Mouse (Mus musculus) hindbrain, embryonic 12.5 days (tissue): Measurements from ENCODE around the gene Gm9733. TPM values are rescaled to one million over a fixed set of nuclear protein-coding genes. Genes with fewer than 3 reads are reported as not detected.
"Not testable (repeated sequence)": the region's sequence is repeated elsewhere in the genome, so short reads cannot be mapped to it uniquely, and the experiment has no call there.

Source experiments
- ATAC-seq: fragments of 200-750 bp; cut with Nextera tagmentation; 2 replicates; pipeline ENCODE4 v1.8.0; 2017; ENCODE audit warnings: moderate TSS enrichment; ENCODE audit not compliant: low FRiP score
- H3K27ac ChIP-seq: fragments of 300-500 bp; sonication (generic); 2 replicates; pipeline ENCODE4 v1.5.1; 2016; ENCODE audit warnings: mild to moderate bottlenecking
- H3K27me3 ChIP-seq: fragments of 300-500 bp; sonication (generic); 2 replicates; pipeline ENCODE4 v1.6.1; 2016; ENCODE audit warnings: mild to moderate bottlenecking
- H3K36me3 ChIP-seq: fragments of 300-500 bp; sonication (generic); 2 replicates; pipeline ENCODE4 v1.6.1; 2016; ENCODE audit warnings: mild to moderate bottlenecking
- H3K4me1 ChIP-seq: fragments of 300-500 bp; sonication (generic); 2 replicates; pipeline ENCODE4 v1.6.1; 2016
- H3K4me2 ChIP-seq: fragments of 300-500 bp; sonication (generic); replicated peaks from 2 replicates; pipeline ENCODE4 v1.6.1; 2016; ENCODE audit warnings: mild to moderate bottlenecking
- H3K4me3 ChIP-seq: fragments of 300-500 bp; sonication (generic); 2 replicates; pipeline ENCODE4 v1.5.1; 2016; ENCODE audit warnings: mild to moderate bottlenecking
- H3K9ac ChIP-seq: fragments of 300-500 bp; sonication (generic); 2 replicates; pipeline ENCODE4 v1.6.1; 2016; ENCODE audit warnings: mild to moderate bottlenecking, moderate library complexity
- H3K9me3 ChIP-seq: fragments of 300-500 bp; sonication (generic); replicated peaks from 2 replicates; pipeline ENCODE4 v1.6.1; 2016; ENCODE audit warnings: mild to moderate bottlenecking
- WGBS: fragments of 180-500 bp; shearing (Covaris S2); methylation state at CpG from one replicate; pipeline ENCODE4 v1.1.7; 2016; 5-methylcytosine and 5-hydroxymethylcytosine counted together
- polyA plus RNA-seq: library from polyadenylated mRNA; unstranded; fragments of >200 nt; fragmentation: Nextera tagmentation; extraction: Ambion mirVana; gene quantifications from 2 replicates; pipeline ENCODE4 v1.2.1, GENCODE M21; 2016

Gm9733 gene
- not detected in 2 replicates for polyA plus RNA-seq

- Histone ChIP-seq H3K27ac (no peak within 1 kb of the TSS), H3K4me3 (no peak within 1 kb of the TSS), H3K9me3 (no peaks in the 10 kb centered on the region), H3K9ac (no peak within 1 kb of the TSS), H3K36me3 (no peaks in the 10 kb centered on the region), H3K4me2 (no peak within 1 kb of the TSS), H3K27me3 (no peaks in the 10 kb centered on the region), H3K4me1 (no peaks in the 10 kb centered on the region)
- 80% methylated on average over 3 of the region's 3 CpGs for WGBS
- ATAC-seq: no peak
Observed at GRCm38 (mm10) chr3:15332063-15332462, at the start of gene Gm9733. Gene Gm9733 (minus strand): TSS chr3:15332302.

- not testable (repeated sequence) for H3K9ac ChIP-seq, H3K27ac ChIP-seq, H3K27me3 ChIP-seq, H3K4me1 ChIP-seq, H3K4me2 ChIP-seq, H3K9me3 ChIP-seq, H3K4me3 ChIP-seq, ATAC-seq, H3K36me3 ChIP-seq
- WGBS: 83% methylated on average over 3 of the region's 3 CpGs
Observed at GRCm38 (mm10) chr3:15355690-15356089, 23.6 kb upstream of the Gm9733 start.

- H3K27me3 ChIP-seq, H3K27ac ChIP-seq, H3K4me1 ChIP-seq, H3K9ac ChIP-seq, H3K4me2 ChIP-seq, ATAC-seq, H3K4me3 ChIP-seq, H3K36me3 ChIP-seq, H3K9me3 ChIP-seq: not testable (repeated sequence)
- WGBS: 86% methylated on average over 1 of the region's 2 CpGs
Observed at GRCm38 (mm10) chr3:15350318-15350717, 18.2 kb upstream of the Gm9733 start.

GRCm38 (mm10) chr3:15345606-15346005 lies 13.5 kb upstream of the Gm9733 start:
- not testable (repeated sequence) for H3K4me3 ChIP-seq, H3K9ac ChIP-seq, H3K9me3 ChIP-seq, H3K27me3 ChIP-seq, ATAC-seq, H3K4me1 ChIP-seq, H3K4me2 ChIP-seq, H3K36me3 ChIP-seq, H3K27ac ChIP-seq
- WGBS: 72% methylated on average over 3 of the region's 3 CpGs

- H3K36me3 ChIP-seq: no peaks in the 10 kb centered on the region
- no peak overlapping the region for H3K4me2 ChIP-seq
- H3K9me3 ChIP-seq: no peaks in the 10 kb centered on the region
- no peak overlapping the region for H3K4me3 ChIP-seq
- H3K9ac ChIP-seq: no peak overlapping the region
- 69% methylated on average over 1 of the region's 1 CpGs for WGBS
- no peak for ATAC-seq
- H3K27ac ChIP-seq: no peak overlapping the region
- H3K4me1 ChIP-seq: no peaks in the 10 kb centered on the region
- H3K27me3 ChIP-seq: no peaks in the 10 kb centered on the region
Observed at GRCm38 (mm10) chr3:15340287-15340686, 8.2 kb upstream of the Gm9733 start.

GRCm38 (mm10) chr3:15334182-15334581 lies 2.1 kb upstream of the Gm9733 start:
- no peak overlapping the region for H3K4me2 ChIP-seq
- no peaks in the 10 kb centered on the region for H3K9me3 ChIP-seq
- H3K27ac ChIP-seq: no peak overlapping the region
- no peaks in the 10 kb centered on the region for H3K36me3 ChIP-seq
- H3K4me1 ChIP-seq: no peaks in the 10 kb centered on the region
- WGBS: 66% methylated on average over 2 of the region's 2 CpGs
- H3K4me3 ChIP-seq: no peak overlapping the region
- no peaks in the 10 kb centered on the region for H3K27me3 ChIP-seq
- H3K9ac ChIP-seq: no peak overlapping the region
- ATAC-seq: no peak

- no peak for ATAC-seq
- Histone ChIP-seq H3K27me3 (no peaks in the 10 kb centered on the region), H3K4me3 (no peak overlapping the region), H3K9me3 (no peaks in the 10 kb centered on the region), H3K9ac (no peak overlapping the region), H3K27ac (no peak overlapping the region), H3K4me2 (no peak overlapping the region), H3K4me1 (no peaks in the 10 kb centered on the region), H3K36me3 (no peaks in the 10 kb centered on the region)
- 70% methylated on average over 3 of the region's 3 CpGs for WGBS
Observed at GRCm38 (mm10) chr3:15331545-15331944, 557 bp downstream of the Gm9733 start.

- Histone ChIP-seq H3K36me3 (no peaks in the 10 kb centered on the region), H3K9ac (no peak overlapping the region), H3K4me2 (no peak overlapping the region), H3K4me3 (no peak overlapping the region), H3K4me1 (no peaks in the 10 kb centered on the region), H3K27ac (no peak overlapping the region), H3K9me3 (no peaks in the 10 kb centered on the region), H3K27me3 (no peaks in the 10 kb centered on the region)
- ATAC-seq: no peak
Observed at GRCm38 (mm10) chr3:15329549-15329948, 2.6 kb downstream of the Gm9733 start.

GRCm38 (mm10) chr3:15284424-15285328 lies 47.4 kb downstream of the Gm9733 start:
- H3K27me3 ChIP-seq: no peaks in the 10 kb centered on the region
- no peaks in the 10 kb centered on the region for H3K9me3 ChIP-seq
- no peak overlapping the region for H3K9ac ChIP-seq
- H3K36me3 ChIP-seq: no peaks in the 10 kb centered on the region
- 92% methylated on average over 6 of the region's 6 CpGs for WGBS
- no peak overlapping the region for H3K27ac ChIP-seq
- no peak for ATAC-seq
- H3K4me1 ChIP-seq: no peaks in the 10 kb centered on the region
- H3K4me3 ChIP-seq: no peak overlapping the region
- no peak overlapping the region for H3K4me2 ChIP-seq

- no peaks in the 10 kb centered on the region for H3K9me3 ChIP-seq
- H3K4me2 ChIP-seq: no peak overlapping the region
- no peak overlapping the region for H3K9ac ChIP-seq
- H3K27ac ChIP-seq: no peak overlapping the region
- no peaks in the 10 kb centered on the region for H3K4me1 ChIP-seq
- WGBS: 83% methylated on average over 5 of the region's 5 CpGs
- H3K27me3 ChIP-seq: no peaks in the 10 kb centered on the region
- H3K36me3 ChIP-seq: no peaks in the 10 kb centered on the region
- ATAC-seq: no peak
- H3K4me3 ChIP-seq: no peak overlapping the region
Observed at GRCm38 (mm10) chr3:15275899-15276526, 56.1 kb downstream of the Gm9733 start.

- Histone ChIP-seq H3K4me2 (no peak overlapping the region), H3K27ac (no peak overlapping the region), H3K4me1 (no peaks in the 10 kb centered on the region), H3K4me3 (no peak overlapping the region), H3K36me3 (no peaks in the 10 kb centered on the region), H3K27me3 (no peaks in the 10 kb centered on the region), H3K9ac (no peak overlapping the region), H3K9me3 (no peaks in the 10 kb centered on the region)
- 9% methylated on average over 3 of the region's 3 CpGs for WGBS
- no peak for ATAC-seq
Observed at GRCm38 (mm10) chr3:15264450-15264849, 67.7 kb downstream of the Gm9733 start.

GRCm38 (mm10) chr3:15255726-15256125 lies 76.4 kb downstream of the Gm9733 start:
- ATAC-seq: no peak
- H3K9ac ChIP-seq: no peak overlapping the region
- 71% methylated on average over 6 of the region's 6 CpGs for WGBS
- H3K27ac ChIP-seq: no peak overlapping the region
- no peak overlapping the region for H3K4me3 ChIP-seq
- H3K4me1 ChIP-seq: no peaks in the 10 kb centered on the region
- no peaks in the 10 kb centered on the region for H3K36me3 ChIP-seq
- H3K27me3 ChIP-seq: no peaks in the 10 kb centered on the region
- H3K4me2 ChIP-seq: no peak overlapping the region
- H3K9me3 ChIP-seq: no peaks in the 10 kb centered on the region
